Mouse (Mus musculus) kidney, adult 2 months (tissue): ENCODE data around the gene Tmem253.

Experiments used
- CTCF ChIP-seq: fragments of 200-500 bp; conservative IDR thresholded peaks from 2 replicates; pipeline ENCODE4 v1.5.1; 2011; ENCODE audit warnings: low read depth, mild to moderate bottlenecking, control low read depth, low read length, moderate library complexity, mixed read lengths; ENCODE audit not compliant: insufficient read depth, insufficient read length
- POLR2A ChIP-seq: fragments of 200-500 bp; IDR thresholded peaks from one replicate; pipeline ENCODE4 v1.6.1; 2011; ENCODE audit warnings: low read depth, low read length, control low read depth

DNA sequence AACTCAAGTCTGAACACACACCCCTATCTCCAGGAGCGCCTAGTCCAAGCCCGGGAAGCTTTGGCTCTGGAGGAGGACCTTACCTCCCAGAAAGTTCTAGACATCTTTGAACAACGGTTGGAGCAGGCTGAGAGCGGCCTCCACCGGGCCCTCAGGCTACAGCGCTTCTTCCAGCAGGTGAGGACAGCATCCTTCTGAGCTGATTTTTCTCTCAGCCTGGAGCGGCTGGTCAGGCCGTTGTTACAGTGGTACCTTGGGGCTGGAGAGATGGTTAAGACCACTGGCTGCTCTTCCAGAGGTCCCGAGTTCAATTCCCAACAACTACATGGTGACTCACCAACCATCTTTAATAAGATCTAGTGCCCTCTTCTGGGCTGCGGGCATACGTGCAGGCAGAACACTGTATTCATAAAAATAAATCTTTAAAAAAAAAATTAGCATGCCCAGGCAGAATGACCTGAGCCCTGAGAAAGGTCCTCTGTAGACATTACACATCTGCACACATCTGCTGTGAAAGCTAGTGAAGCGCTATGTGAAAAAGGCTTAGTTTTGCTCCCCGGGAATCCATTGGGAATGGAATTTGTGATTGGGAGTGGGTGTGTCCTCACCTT lies 19.1 kb upstream of the Tmem253 start:
- peak; percentile 34; the same call in 1 of the 2 replicates for TF ChIP-seq CTCF
- TF ChIP-seq POLR2A, result no peak
